Mouse (Mus musculus): ENCODE results near the gene Ank3.

Gene Ank3

DNA sequence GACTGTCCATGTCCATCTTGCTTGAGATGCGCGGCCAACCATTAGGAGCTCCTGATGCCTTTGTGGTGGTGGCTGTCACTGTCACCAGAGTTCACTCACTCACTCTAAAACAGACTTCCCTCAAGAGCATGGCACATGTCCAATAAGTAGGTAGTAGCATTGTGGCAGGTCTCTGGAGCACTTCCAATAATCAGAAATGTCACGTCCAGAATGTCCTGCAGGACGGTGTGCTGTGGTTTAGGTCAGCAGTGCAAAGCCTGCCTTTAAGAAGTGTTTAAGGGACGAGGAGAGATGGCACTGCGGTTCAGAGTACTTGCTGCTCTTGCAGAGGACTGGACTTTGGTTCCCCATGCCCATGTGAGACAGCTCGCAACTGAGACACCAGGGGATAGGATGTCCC is 433.0 kb downstream of the Ank3 start:
- DNase-seq (ENCODE audit: low spot score in 2 of 2): no peak

DNA sequence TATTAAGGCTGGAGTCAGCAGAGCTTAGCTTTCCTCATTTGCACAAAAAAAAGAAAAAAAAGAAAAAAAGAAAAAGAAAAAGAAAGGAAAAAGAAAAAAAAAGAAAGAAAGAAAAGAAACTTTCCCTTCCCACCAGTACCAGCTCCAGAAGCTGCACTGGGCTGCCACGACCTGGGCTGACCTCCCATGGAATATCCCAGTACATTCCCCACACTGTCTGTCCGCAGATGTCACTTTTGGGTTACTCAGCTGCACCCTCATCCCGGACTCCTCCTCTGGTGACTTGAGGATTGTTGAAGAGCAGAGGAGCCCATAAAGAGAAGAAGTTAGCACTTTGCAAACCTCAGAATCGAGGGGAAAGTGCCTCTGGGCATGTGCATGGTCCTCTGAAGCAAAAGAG is 433.7 kb downstream of the Ank3 start:
- DNase-seq (ENCODE audit: low spot score in 2 of 2): no peak

DNA sequence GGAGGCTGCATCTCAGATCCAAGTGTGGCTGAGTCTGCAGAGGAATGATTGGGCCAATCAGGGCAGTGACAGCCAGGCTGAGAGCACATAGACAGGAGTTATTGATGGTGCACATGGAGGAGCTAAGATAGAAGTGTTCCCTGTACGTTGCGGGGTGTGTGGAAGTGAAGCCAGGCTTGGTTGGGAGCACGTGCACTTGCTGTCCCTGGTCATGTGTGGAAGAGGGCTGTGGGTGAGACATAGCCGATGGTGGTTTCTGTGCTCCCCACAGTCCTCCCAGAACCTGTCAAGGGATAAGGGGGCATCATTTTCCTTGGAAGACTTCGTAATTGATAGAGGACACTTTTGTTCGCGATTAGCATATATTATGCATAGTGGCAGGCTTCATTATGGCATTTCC is 434.2 kb downstream of the Ank3 start:
- DNase-seq (ENCODE audit: low spot score in 2 of 2): no peak

DNA sequence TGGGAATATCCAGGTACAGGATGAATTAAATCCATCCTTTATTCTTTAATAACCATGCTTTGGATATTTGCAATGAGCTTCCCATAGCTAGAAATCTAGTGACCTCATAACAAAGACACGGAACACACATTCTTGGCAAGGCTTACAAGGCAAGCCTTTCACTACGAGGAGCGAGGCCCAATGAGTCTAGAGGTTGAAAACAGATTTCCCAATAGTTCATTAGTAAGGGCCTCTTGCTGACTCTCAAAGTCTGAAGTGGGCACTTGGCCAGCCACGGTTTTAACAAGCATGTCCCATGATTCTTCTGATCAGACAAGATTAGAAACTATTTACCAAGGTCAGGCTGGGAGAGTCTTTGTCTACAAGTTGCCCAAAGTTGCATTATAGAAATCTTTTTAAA is 436.1 kb downstream of the Ank3 start:
- no peak for DNase-seq (ENCODE audit: low spot score in 2 of 2)

DNA sequence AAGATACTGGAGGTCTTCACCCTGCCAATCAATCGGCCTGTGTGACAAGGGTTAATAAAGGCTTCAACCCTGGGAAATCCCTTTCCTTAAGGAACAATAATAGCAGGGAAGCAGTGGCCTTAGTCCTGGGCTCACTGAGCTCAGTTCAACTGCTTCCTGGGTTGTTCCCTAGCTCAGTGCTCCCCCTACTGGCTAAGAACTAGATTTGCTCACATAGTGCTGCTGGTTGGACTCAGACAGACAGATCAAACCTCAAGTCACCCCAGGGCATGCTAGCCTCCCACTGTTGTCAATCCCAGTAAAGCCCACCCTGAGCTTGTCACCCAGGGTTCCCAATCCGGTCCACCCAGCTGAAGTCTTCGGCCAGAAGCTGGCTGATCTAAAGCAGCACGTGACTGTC is 447.2 kb downstream of the Ank3 start:
- no peak for DNase-seq (ENCODE audit: low spot score in 2 of 2)

DNA sequence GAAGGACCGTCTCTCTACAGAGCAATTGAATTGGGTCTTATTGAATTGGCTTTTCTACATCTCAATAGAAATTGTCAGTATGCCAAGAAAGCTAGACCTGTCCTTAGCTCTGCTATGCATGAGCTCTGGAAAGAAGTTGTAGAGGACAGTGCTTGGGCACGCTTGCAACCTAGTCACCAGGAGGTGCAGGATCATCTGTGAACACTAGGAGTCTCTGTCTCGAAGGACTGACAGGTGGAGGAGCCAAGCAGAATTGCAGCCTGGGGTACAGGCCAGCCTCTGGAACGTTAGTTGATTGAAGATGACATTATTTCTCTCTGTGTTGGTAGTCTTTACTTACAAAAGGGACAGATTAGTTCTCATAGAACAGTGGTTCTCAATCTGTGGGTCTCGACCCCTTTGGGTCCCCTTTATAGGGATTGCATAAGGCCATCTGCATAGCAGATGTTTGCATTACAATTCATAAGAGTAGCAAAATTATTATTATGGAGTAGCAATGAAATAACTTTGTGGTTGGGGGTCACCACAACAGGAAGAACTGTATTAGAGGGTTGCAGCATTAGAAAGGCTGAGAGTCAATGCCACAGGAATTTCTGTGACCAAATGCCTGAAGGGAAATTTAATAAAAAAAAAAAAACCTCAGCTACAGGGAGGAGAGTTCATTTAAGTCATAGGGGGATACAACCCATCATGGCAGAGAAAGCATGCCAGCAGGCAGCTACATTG is 454.0 kb downstream of the Ank3 start:
- DNase-seq (ENCODE audit: low spot score in 2 of 2): no peak

DNA sequence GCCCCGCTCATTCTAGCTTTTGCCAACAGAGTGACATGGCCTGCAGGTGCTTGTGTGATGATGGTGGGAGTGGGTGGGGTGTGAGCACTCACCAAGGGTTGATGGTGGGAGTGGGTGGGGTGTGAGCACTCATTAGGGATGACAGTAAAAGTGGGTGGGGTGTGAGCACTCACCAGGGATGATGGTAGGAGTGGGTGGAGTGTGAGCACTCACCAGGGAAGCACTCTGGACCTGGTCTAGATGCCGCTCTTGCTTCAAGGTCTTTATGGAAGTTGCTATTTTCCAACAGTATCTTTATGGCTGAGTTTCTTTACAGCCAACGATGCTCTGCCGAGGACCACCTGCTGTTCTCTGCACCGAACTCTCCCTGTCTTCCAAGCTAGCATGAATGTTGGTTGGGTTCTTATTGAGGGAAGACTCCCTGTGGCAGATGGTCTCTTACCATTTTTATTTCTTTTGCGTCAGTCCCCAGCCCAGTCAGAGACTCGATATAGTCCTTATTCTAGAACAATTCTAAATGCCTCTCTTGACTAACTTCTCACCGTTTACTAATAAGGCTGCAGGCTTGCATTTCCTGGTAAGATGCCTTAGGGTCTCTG is 456.1 kb downstream of the Ank3 start:
- DNase-seq (ENCODE audit: low spot score in 2 of 2): no peak

DNA sequence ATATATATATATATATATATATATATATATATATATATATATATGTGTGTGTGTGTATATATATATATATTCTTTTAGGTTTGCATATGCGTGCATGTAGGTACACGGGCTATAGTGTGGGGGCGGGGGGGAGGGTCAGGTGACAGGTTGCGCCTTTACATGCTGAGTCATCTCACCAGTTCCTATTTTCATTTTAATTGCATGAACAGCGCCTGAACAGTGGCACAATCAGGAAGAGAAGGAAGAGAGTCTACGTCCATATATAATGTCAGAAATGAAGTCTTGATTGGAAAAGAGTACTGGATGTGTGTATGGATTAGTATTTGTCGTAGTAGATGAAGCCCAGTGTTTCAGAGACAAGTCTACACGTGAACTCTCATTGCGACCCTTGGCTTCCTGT is 459.4 kb downstream of the Ank3 start:
- DNase-seq (ENCODE audit: low spot score in 2 of 2): no peak

DNA sequence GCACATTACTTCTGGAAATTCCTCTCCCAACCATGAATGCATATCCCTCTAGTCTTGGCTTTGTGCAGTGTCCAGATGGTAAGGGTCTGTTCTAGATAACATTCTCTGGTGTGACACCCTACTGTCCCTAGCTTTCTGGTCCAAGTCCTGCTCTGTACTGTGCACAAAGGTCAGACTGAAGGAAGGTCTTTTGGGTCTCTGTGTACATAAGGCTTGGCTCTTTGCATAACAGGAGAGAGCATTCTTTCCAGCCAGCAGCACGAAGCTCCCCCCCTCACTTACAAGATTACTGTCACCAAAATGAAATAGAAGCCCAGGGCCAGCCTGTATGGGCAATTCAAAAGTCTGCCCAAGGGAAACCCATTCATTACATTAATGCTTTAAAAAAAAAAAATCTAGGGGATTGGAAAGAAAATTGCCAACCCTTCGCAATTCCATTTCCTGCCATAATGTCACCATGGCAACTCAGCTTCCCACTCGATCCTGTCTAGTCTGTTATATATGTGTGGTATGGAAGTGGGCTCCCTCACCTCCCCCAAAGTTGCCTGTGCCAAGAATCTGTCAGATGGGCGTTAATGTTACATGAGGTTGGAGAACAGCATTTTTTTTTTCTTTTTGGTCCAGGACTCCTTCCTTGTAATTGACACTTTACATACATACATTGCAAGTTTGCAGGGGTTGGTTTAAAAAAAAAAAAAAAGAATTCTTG is 460.5 kb downstream of the Ank3 start:
- no peak for DNase-seq (ENCODE audit: low spot score in 2 of 2)

DNA sequence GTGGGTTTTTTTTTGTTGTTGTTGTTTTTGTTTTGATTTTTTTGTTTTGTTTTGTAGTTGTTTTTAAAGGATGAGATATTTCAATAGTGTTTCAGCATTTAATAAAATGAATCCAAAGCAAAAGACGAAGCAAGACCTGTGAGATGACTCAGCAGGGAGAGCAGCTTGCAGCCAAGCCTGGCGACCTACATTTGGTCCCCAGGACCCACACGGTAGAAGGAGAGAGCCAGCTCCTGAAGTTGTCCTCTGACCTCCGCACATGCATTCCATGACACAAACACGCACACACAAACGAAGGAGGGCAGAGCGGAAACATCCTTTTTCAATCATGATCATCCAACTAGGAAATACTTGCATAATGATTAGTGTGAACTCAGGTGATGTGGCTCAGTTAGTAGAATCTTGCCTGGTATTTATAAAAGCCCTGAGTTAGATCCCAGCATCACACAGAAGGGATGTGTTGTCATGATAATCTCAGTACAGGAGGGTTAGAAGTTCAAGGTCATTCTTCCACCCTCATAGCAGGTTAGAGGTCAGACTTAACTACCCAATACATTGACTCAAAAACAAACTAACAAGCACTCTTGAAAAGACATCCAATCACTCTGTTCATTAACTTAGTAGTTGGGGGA is 461.4 kb downstream of the Ank3 start:
- DNase-seq (ENCODE audit: low spot score in 2 of 2): no peak

DNA sequence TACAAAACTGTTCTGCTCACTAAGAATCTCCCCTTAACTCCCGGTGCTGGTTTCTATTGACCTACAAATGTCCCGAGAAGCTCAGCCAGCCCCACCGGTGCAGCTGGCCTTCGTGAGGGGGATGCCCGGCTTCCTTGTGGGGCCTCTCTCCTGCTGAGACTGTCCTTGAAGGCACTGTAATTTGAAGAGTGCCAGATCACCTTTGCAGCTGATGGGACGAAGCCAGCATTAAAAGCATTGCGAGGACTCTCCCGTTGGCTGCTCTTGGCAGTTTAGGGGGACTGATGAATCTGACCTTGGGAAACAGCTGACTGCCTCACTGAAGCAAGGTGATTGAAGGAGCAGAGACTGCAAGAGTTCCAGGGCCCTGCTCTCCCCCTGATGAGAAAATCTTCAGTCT is 464.3 kb downstream of the Ank3 start:
- no peak for DNase-seq (ENCODE audit: low spot score in 2 of 2)

DNA sequence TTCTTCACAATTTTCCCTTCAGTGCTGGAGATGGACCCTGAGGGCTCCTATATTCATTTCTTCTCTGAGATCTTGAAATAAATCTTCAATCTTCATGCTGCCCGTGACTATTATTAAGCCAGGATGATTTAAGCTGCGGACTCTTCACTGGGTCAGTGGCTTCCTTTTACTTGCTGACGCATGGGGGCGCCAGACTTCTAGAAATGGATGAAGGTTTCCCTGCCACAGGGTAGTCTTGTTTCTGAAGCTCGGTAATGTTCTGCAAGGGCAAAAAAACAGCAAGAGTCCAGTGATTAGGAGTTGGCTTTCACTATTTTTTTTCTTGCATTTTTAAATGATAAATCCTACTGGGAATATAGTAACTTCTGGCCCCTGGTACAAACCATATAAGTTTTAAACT is 471.8 kb downstream of the Ank3 start:
- peak; percentile 48 to 80 for DNase-seq (ENCODE audit: low spot score in 2 of 2)

DNA sequence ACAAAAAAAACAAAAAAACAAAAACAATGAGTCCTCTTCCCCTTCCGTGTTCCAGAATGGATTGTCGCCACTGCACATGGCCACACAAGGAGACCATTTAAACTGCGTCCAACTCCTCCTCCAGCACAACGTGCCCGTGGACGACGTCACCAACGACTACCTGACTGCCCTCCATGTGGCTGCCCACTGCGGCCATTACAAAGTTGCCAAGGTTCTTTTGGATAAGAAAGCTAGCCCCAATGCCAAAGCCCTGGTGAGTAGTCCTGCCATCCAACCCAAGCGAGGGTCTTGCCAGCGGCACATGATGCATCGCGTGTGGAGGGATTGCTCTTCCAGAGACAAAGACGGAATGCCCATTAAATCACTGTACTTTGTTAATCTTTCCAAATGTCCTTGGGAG is 472.4 kb downstream of the Ank3 start:
- no peak for DNase-seq (ENCODE audit: low spot score in 2 of 2)

DNA sequence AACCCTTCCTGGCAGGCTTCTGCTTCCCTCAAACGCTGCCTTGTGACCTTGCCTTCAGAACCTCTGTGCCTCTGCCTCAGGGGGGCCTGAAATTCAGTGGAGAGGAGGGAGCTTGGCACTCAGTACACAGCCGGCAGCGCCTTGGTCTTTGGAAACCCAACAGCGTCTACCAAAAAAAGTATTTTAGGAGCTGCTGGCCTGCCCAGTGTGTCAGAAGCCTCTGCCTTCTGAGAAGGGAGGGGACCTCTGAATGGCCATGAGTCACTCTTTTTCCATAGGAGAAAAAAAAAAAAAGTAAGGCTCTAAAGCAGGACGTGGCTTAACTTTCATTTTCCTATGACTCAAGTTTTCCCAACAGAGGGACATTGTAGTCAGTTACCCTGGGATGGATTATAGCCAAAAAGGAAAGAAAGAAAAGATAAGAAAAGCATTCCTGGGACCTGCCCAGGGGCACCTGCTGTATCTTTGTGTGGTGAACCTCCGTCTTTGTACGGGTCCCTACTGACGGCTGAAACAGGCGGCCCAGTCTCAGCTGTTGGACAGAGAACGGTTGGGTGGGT is 473.7 kb downstream of the Ank3 start:
- DNase-seq (ENCODE audit: low spot score in 2 of 2): no peak

DNA sequence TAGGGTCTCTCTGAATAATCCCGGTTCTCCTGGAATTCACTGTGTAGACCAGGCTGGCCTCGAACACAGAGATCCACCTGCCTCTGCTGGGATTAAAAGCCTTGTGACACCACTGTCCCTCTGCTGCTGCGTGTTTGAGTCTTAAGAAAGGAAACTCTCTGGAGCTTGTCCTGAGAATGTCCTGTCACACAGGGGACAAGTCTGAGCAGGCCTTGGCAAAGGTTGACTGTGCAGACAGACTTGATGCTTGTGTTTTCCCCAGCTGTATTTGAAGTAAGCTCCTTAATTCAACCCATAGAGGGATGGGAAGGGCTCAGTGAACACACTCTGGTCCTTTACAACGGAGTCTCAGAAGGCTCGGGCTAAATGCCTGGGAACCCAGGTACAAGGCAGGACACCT is 474.3 kb downstream of the Ank3 start:
- DNase-seq (ENCODE audit: low spot score in 2 of 2): no peak

DNA sequence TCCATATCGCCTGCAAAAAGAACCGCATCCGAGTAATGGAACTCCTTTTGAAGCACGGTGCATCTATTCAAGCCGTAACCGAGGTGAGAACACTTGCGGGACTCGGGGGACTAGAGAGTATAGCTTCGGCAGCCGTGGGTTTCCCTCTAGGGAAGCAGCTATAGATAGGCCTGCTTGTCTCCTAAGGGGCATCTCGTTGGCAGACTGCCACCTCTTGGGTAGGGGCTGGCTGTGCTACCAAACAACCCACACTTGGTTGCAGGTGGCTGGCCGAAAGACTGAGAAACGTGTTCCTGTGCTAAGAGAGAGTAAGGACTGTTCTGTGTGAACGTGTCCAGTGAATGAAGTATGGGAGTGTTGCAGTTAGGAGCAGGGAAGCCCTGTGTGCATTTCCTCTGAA is 476.2 kb downstream of the Ank3 start:
- DNase-seq (ENCODE audit: low spot score in 2 of 2): no peak

DNA sequence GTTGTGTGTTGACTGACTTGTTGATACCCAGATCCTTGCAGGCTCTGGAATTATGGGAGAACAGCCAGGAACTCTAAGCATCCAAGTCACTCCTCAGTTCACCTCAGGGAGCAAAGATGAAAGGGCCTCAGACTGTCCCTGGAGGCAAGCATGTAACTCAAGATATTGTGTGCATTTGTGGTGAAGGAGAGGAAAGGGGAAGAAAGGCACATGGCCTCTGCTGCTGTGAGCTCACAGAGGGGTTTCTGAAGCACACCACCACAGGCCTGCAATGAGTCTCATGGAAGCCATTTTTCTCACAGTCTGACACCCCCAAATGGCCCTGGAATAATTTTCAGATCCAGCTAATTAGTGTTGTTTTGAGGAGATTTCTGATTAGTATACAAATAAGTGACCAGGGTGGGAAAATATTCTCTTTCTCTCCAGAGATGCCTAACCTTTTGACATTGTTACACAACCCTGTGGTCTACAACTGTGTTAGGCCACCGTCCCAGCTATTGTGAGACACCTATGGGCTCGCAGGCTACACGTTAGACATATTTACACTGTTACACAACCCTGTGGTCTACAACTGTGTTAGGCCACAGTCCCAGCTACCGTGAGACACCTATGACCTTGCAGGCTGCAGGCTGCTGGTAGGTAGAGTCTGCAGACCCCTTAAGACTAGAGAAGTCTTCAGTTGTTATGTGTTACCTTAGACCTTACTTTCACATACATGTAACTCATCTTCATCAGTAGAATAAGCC is 485.5 kb downstream of the Ank3 start:
- DNase-seq (ENCODE audit: low spot score in 2 of 2): no peak

DNA sequence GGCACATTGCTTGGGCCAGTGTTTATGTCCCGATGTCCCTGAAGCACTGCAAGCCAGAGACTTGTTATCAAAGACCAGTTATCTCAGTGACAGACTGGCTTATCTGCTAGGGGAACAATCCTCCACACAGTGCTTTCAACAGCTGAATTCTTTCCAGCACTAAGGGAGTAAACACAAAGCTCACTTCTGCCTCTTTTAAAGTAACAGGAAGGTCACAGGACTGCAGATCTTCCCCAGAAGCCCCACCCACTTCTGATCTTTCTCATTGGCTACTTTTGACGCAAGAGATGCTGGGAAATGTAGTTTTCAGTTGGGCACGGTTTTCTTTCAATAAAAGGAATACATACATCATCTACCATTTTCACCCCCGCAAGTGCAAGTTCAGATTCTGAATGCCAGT is 489.8 kb downstream of the Ank3 start:
- no peak for DNase-seq (ENCODE audit: low spot score in 2 of 2)

DNA sequence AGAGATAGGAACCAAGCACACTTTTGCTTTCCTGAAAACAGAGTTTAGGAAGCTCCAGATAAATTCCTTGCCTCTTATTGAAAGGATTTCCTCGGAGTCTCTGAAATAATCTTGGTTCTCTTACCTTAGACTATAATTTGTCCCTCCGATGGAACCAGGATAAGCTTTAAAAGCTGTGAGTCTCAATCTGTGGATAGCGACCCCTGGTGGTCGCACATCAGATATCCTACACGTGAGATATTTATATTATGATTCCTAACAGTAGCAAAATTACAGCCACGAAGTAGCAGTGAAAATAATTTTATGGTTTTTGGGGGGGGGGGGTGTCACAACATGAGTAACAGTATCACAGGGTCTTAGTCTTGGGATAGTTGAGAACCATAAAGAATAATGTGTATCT is 491.2 kb downstream of the Ank3 start:
- no peak for DNase-seq (ENCODE audit: low spot score in 2 of 2)

DNA sequence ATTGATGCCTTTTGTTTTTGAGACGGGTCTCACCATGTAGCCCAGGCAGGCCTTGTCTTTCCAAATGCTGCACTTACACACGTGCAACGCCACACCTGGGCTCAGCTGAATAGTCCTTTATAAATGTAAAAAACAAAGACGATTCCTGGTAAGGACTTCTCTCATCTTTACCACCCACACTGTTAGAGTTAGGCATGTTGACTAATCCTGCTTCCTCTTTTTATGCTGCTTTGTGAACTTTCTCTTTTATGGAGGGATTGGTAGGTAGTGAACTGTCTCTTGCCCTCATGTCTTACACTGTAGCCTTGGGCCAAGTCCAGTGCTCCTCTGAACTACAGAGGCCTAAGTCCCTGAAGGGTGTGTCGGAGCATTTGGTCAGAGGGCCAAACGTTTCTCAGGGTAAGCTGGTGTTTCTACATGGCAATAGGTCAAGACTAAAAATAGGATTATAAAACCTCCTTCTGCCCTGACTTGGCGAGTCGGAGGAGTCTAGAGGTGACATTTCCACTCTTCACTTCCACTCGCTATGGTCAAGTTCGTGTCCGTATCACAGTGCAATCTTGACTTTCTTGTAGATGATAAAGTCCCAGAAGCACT is 491.9 kb downstream of the Ank3 start:
- no peak for DNase-seq (ENCODE audit: low spot score in 2 of 2)

DNA sequence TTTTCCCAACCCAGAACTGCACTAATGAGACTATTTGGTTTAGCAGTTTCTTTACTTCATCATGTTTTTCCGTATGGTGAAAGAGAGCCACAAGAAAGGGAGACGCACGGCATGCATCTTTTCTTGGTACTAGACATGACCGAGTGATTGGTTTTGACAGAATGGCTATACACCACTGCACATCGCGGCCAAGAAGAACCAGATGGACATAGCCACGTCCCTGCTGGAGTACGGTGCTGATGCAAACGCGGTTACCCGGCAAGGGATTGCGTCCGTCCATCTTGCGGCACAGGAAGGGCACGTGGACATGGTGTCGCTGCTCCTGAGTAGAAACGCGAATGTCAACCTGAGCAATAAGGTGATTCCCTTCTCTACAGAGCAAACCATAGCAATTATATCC is 493.6 kb downstream of the Ank3 start:
- DNase-seq (ENCODE audit: low spot score in 2 of 2): no peak
